Mouse (Mus musculus) C2C12 (cell line): ENCODE results near the gene Tuba8. TPM values are rescaled to one million over a fixed set of nuclear protein-coding genes. Genes with fewer than 3 reads are reported as not detected.

ENCODE experiments used
- H3K27me3 ChIP-seq: one replicate; pipeline ENCODE4 v1.6.1; 2011; ENCODE audit not compliant: control insufficient read depth, insufficient read depth, insufficient read length
- H3K36me3 ChIP-seq: one replicate; pipeline ENCODE4 v1.6.1; 2011; ENCODE audit not compliant: control insufficient read depth, insufficient read depth
- H3K4me3 ChIP-seq: one replicate; pipeline ENCODE4 v1.5.1; 2011; ENCODE audit warnings: mild to moderate bottlenecking, control low read depth; ENCODE audit not compliant: poor library complexity, insufficient read depth, severe bottlenecking
- H3K79me2 ChIP-seq: one replicate; pipeline ENCODE4 v1.6.1; 2011; ENCODE audit not compliant: control insufficient read depth, insufficient read depth
- H3K79me3 ChIP-seq: one replicate; pipeline ENCODE4 v1.6.1; 2011; ENCODE audit warnings: low read depth, control low read depth
- H3ac ChIP-seq: one replicate; pipeline ENCODE3; 2011; ENCODE audit warnings: low read depth; ENCODE audit not compliant: control insufficient read depth, insufficient read length
- CEBPB ChIP-seq: IDR thresholded peaks from one replicate; pipeline ENCODE4 v1.6.1; 2011; ENCODE audit warnings: low read depth, mild to moderate bottlenecking, control low read depth, moderate library complexity
- CTCF ChIP-seq: IDR thresholded peaks from one replicate; pipeline ENCODE4 v1.5.1; 2011; ENCODE audit not compliant: control insufficient read depth, insufficient read depth, insufficient read length
- FOSL1 ChIP-seq: IDR thresholded peaks from one replicate; pipeline ENCODE4 v1.8.0; 2011; ENCODE audit warnings: mild to moderate bottlenecking, low read length; ENCODE audit not compliant: poor library complexity, insufficient read depth, severe bottlenecking
- MAX ChIP-seq: IDR thresholded peaks from one replicate; pipeline ENCODE4 v1.6.1; 2011; ENCODE audit warnings: mild to moderate bottlenecking, control low read depth
- MYOD1 ChIP-seq: IDR thresholded peaks from one replicate; pipeline ENCODE4 v1.6.1; 2011; ENCODE audit warnings: low read depth; ENCODE audit not compliant: control insufficient read depth, insufficient read length
- MYOG ChIP-seq: IDR thresholded peaks from one replicate; pipeline ENCODE4 v1.6.1; 2011; ENCODE audit not compliant: control insufficient read depth, insufficient read length; ENCODE audit errors: extremely low read depth
- USF1 ChIP-seq: IDR thresholded peaks from one replicate; pipeline ENCODE4 v1.6.1; 2011; ENCODE audit warnings: low read depth, mild to moderate bottlenecking, control low read depth, moderate library complexity
- polyA plus RNA-seq: library from polyadenylated mRNA; unstranded; fragments of >200 nt; fragmentation: generic; extraction: Trizol; gene quantifications from one replicate; pipeline ENCODE4 v1.2.1, GENCODE M21; 2012; ENCODE audit warnings: missing spikeins

The Tuba8 gene
- polyA plus RNA-seq, 1 experiment, result 0.07 TPM

GRCm38 (mm10) chr6:121260548-121260947, 50.1 kb downstream of the Tuba8 start:
- Histone ChIP-seq H3ac (no peak overlapping the region), H3K79me3 (no peaks in the 10 kb centered on the region), H3K27me3 (peaks cover 7% of the 10 kb centered on the region), H3K36me3 (no peaks in the 10 kb centered on the region), H3K79me2 (no peaks in the 10 kb centered on the region), H3K4me3 (no peak overlapping the region)
- no peak for TF ChIP-seq MYOG
- no peak for TF ChIP-seq MAX
- no peak for TF ChIP-seq FOSL1
- TF ChIP-seq MYOD1, result no peak
- TF ChIP-seq CTCF, result no peak
- TF ChIP-seq CEBPB, result no peak
- no peak for TF ChIP-seq USF1

- no peak for TF ChIP-seq FOSL1
- no peak for TF ChIP-seq MAX
- no peak for TF ChIP-seq MYOG
- no peak for TF ChIP-seq CTCF
- TF ChIP-seq MYOD1, result no peak
- TF ChIP-seq CEBPB, result no peak
- TF ChIP-seq USF1, result no peak
Measured at GRCm38 (mm10) chr6:121261233-121261632, 50.7 kb downstream of the Tuba8 start.

GRCm38 (mm10) chr6:121262004-121262403, 51.5 kb downstream of the Tuba8 start:
- Histone ChIP-seq H3K27me3 (peaks cover 7% of the 10 kb centered on the region), H3K36me3 (no peaks in the 10 kb centered on the region), H3K4me3 (no peak overlapping the region), H3ac (no peak overlapping the region), H3K79me2 (no peaks in the 10 kb centered on the region), H3K79me3 (no peaks in the 10 kb centered on the region)
- no peak for TF ChIP-seq MAX
- TF ChIP-seq USF1, result no peak
- TF ChIP-seq CTCF, result no peak
- TF ChIP-seq MYOD1, result no peak
- no peak for TF ChIP-seq CEBPB
- TF ChIP-seq FOSL1, result no peak
- TF ChIP-seq MYOG, result no peak

More at GRCm38 (mm10) chr6:121261233-121261632, 50.7 kb downstream of the Tuba8 start:
- no peaks in the 10 kb centered on the region for H3K79me2 ChIP-seq
- no peak overlapping the region for H3K4me3 ChIP-seq
- H3K36me3 ChIP-seq, result no peaks in the 10 kb centered on the region
- no peaks in the 10 kb centered on the region for H3K79me3 ChIP-seq
- H3K27me3 ChIP-seq, result peaks cover 7% of the 10 kb centered on the region
- no peak overlapping the region for H3ac ChIP-seq

GRCm38 (mm10) chr6:121262496-121262895, 52.0 kb downstream of the Tuba8 start:
- H3K79me2 ChIP-seq, result no peaks in the 10 kb centered on the region
- no peaks in the 10 kb centered on the region for H3K79me3 ChIP-seq
- no peak overlapping the region for H3K4me3 ChIP-seq
- no peaks in the 10 kb centered on the region for H3K36me3 ChIP-seq
- no peak overlapping the region for H3ac ChIP-seq
- TF ChIP-seq MYOG, result no peak
- no peak for TF ChIP-seq USF1
- no peak for TF ChIP-seq CEBPB
- H3K27me3 ChIP-seq, result peaks cover 7% of the 10 kb centered on the region

- Histone ChIP-seq H3K4me3 (no peak overlapping the region), H3K79me2 (no peaks in the 10 kb centered on the region), H3K27me3 (peaks cover 14% of the 10 kb centered on the region), H3K36me3 (no peaks in the 10 kb centered on the region), H3K79me3 (no peaks in the 10 kb centered on the region), H3ac (no peak overlapping the region)
- TF ChIP-seq CTCF, result no peak
- no peak for TF ChIP-seq FOSL1
- no peak for TF ChIP-seq MYOG
- TF ChIP-seq USF1, result no peak
- TF ChIP-seq CEBPB, result no peak
- no peak for TF ChIP-seq MAX
- TF ChIP-seq MYOD1, result no peak
Measured at GRCm38 (mm10) chr6:121270156-121270555, 59.7 kb downstream of the Tuba8 start.

- Histone ChIP-seq H3K27me3 (peaks cover 14% of the 10 kb centered on the region), H3K4me3 (no peak overlapping the region), H3ac (no peak overlapping the region), H3K36me3 (no peaks in the 10 kb centered on the region), H3K79me3 (no peaks in the 10 kb centered on the region), H3K79me2 (no peaks in the 10 kb centered on the region)
- TF ChIP-seq CTCF (no peak), MYOD1 (no peak), USF1 (no peak)
Measured at GRCm38 (mm10) chr6:121271707-121272074, 61.2 kb downstream of the Tuba8 start.
